Mouse (Mus musculus) E14TG2a.4 (cell line): ENCODE results near the gene Pcbp2.

Experiments
- CTCF ChIP-seq: conservative IDR thresholded peaks from 2 replicates; pipeline ENCODE4 v1.5.1; 2014; ENCODE audit warnings: low read length
- POU5F1 ChIP-seq: IDR thresholded peaks from 2 replicates; pipeline ENCODE4 v1.6.1; 2014; ENCODE audit warnings: low read length, borderline replicate concordance

- TF ChIP-seq CTCF (no peak), POU5F1 (no peak)
These were observed 51.1 kb downstream of the Pcbp2 start for GRCm38 (mm10) chr15:102521480-102521879.
